Mouse (Mus musculus): ENCODE results near the gene Mtln. TPM values are rescaled to one million over a fixed set of nuclear protein-coding genes. Genes with fewer than 3 reads are reported as not detected.

The Mtln gene
- polyA plus RNA-seq, 1 experiment = 55.4 TPM

DNA sequence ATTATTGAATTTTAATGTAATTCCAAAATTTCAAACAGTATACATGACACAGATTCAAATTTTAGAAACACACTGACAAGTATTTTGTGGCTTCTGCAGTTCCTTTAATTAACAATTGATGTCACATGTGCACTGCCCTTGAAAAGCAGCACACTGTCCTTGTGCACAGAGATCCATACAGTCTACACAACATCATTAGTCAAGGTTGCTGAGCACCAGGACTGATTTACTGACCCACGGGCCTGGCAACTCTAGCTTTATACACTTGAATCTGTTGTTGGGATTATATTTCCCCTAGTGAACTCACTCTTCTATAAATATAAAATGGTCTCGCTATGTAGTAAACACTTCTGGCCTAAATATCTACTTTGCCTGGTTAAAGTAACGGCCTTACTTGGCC is 17.3 kb downstream of the Mtln start:
- Histone ChIP-seq H3K27me3 (ENCODE audit: control insufficient read depth, insufficient read depth, low read length) (no peaks in the 10 kb centered on the region), H3K36me3 (ENCODE audit: control insufficient read depth, insufficient read depth, low read length) (no peaks in the 10 kb centered on the region), H3K4me1 (replicated peaks; ENCODE audit: control insufficient read depth, insufficient read depth, low read length) (no peaks in the 10 kb centered on the region), H3K27ac (ENCODE audit: control insufficient read depth, insufficient read depth, low read length) (no peak overlapping the region), H3K4me3 (ENCODE audit: control insufficient read depth, insufficient read depth, low read length) (no peak overlapping the region)
- no peak for TF ChIP-seq POLR2A (IDR thresholded peaks at IDR 0.05; ENCODE audit: control insufficient read depth, extremely low read depth, insufficient read depth, low read length, poor library complexity)
- no peak for TF ChIP-seq CTCF (IDR thresholded peaks at IDR 0.05; ENCODE audit: borderline replicate concordance, control insufficient read depth, extremely low read depth, insufficient read depth, low read length, poor library complexity)
- no peak for DNase-seq
- 96% methylated on average over 3 of the region's 3 CpGs for WGBS

DNA sequence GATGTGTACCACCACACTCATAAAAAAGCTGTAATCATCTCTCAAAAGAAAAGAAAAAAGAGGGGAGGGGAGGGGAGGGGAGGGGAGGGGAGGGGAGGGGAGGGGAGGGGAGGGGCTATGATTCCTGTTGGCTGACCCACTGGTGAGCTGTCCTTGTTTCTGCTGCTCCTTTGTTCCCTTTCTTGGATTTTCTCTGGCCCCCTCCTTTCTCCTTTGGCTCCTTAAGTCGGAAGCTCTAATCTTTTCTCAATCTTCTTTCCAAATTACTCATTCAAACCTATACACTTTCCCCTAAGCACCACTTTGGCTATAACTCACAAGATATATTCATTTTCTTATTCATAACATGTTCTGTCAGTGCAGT is 17.7 kb downstream of the Mtln start:
- 87% methylated on average over 1 of the region's 1 CpGs for WGBS
- no peak for TF ChIP-seq CTCF (IDR thresholded peaks at IDR 0.05; ENCODE audit: borderline replicate concordance, control insufficient read depth, extremely low read depth, insufficient read depth, low read length, poor library complexity)
- no peak for TF ChIP-seq POLR2A (IDR thresholded peaks at IDR 0.05; ENCODE audit: control insufficient read depth, extremely low read depth, insufficient read depth, low read length, poor library complexity)
- H3K27me3 ChIP-seq (ENCODE audit: control insufficient read depth, insufficient read depth, low read length) = no peaks in the 10 kb centered on the region

DNA sequence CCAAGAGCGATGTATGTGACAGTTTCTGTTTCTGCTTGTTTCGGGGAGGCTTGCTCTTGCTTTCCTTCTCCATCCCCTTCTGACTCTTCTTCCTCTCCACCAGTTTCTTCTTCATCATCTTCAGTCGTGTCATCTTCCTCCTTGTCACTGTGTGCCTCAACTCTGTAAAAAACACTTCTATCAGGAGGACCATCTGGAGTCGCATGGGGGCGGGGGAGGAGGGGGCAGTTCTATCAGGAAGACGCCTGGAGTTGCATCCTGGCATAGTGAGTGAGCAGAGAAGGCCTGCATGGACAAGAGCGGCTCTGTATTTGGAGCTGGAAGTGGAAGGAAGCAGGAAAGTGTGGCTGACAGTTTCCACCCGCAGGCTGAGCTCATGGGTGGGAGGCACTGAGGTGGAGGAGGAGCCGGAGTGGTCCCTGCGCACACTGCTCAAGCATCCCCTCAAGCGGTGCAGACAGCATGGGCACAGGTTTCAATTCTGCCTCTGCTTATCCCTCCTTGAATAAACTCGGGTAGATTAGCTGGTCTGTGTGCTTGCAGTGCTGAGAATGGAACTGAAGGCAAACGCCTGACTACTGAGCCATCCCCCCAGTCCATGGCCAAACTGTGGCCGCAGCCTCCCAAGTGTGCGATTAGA is 18.2 kb downstream of the Mtln start:
- TF ChIP-seq CTCF (IDR thresholded peaks at IDR 0.05; ENCODE audit: borderline replicate concordance, control insufficient read depth, extremely low read depth, insufficient read depth, low read length, poor library complexity) = no peak
- no peak for TF ChIP-seq POLR2A (IDR thresholded peaks at IDR 0.05; ENCODE audit: control insufficient read depth, extremely low read depth, insufficient read depth, low read length, poor library complexity)
- no peaks in the 10 kb centered on the region for H3K36me3 ChIP-seq (ENCODE audit: control insufficient read depth, insufficient read depth, low read length)
- no peaks in the 10 kb centered on the region for H3K27me3 ChIP-seq (ENCODE audit: control insufficient read depth, insufficient read depth, low read length)
- no peak overlapping the region for H3K4me3 ChIP-seq (ENCODE audit: control insufficient read depth, insufficient read depth, low read length)
- no peak for DNase-seq
- no peak overlapping the region for H3K27ac ChIP-seq (ENCODE audit: control insufficient read depth, insufficient read depth, low read length)
- H3K4me1 ChIP-seq (replicated peaks; ENCODE audit: control insufficient read depth, insufficient read depth, low read length) = no peaks in the 10 kb centered on the region
- 91% methylated on average over 15 of the region's 15 CpGs for WGBS

More for the DNA sequence above, 17.7 kb downstream of the Mtln start:
- Histone ChIP-seq H3K36me3 (ENCODE audit: control insufficient read depth, insufficient read depth, low read length) (no peaks in the 10 kb centered on the region), H3K4me3 (ENCODE audit: control insufficient read depth, insufficient read depth, low read length) (no peak overlapping the region), H3K27ac (ENCODE audit: control insufficient read depth, insufficient read depth, low read length) (no peak overlapping the region), H3K4me1 (replicated peaks; ENCODE audit: control insufficient read depth, insufficient read depth, low read length) (no peaks in the 10 kb centered on the region)
- no peak for DNase-seq

DNA sequence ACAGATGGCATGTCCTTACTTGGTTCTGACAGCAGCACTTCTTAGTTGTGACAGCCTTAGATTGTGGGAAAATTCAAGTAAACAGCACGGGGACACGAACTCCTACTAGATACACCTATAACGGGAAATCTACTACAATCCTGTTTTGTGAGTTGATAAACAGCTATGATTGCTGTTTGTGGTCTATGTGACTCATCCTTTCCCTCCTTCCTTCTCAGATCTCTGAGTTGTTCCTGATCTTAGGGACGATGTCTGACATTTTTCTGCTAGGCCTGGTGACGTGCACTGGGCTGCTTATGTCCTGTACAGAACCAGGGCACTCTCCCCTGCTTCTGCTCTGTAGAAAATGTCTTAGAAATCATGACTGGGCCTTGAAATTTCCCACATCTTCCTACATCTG is 30.7 kb downstream of the Mtln start:
- Histone ChIP-seq H3K27me3 (ENCODE audit: control insufficient read depth, insufficient read depth, low read length) (no peaks in the 10 kb centered on the region), H3K4me3 (ENCODE audit: control insufficient read depth, insufficient read depth, low read length) (no peak overlapping the region), H3K4me1 (replicated peaks; ENCODE audit: control insufficient read depth, insufficient read depth, low read length) (no peaks in the 10 kb centered on the region), H3K36me3 (ENCODE audit: control insufficient read depth, insufficient read depth, low read length) (no peaks in the 10 kb centered on the region), H3K27ac (ENCODE audit: control insufficient read depth, insufficient read depth, low read length) (no peak overlapping the region)
- WGBS = 98% methylated on average over 5 of the region's 5 CpGs
- DNase-seq = no peak
- no peak for TF ChIP-seq CTCF (IDR thresholded peaks at IDR 0.05; ENCODE audit: borderline replicate concordance, control insufficient read depth, extremely low read depth, insufficient read depth, low read length, poor library complexity)
- TF ChIP-seq POLR2A (IDR thresholded peaks at IDR 0.05; ENCODE audit: control insufficient read depth, extremely low read depth, insufficient read depth, low read length, poor library complexity) = no peak

DNA sequence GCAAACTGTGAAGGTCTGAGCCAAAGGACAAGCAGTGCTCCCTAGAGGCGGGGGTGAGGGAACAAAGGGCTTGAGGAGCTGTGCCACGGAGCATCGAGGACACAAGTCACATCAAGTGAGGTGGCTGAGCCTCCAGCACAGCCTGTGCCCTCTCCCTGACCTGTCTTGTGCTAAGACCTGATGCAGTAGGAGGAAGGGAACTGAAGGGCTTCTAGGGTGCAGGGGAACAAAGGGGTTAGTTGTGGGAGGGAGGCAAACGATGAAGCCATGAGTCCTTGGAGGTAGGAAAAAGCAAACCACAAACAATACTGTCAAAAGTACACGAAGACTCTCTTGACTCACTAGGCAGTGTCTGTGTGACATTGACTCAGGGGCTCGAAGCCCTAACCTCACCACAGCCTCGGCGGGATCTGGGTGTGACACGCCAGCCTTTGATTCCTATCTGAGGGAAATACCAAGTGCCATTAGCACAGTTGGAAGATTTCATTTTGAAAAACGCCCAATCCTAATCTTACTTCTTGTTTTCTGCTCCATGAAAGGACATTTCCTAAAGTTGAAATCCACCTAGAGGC is 31.8 kb downstream of the Mtln start:
- no peak overlapping the region for H3K4me3 ChIP-seq (ENCODE audit: control insufficient read depth, insufficient read depth, low read length)
- DNase-seq = no peak
- no peaks in the 10 kb centered on the region for H3K36me3 ChIP-seq (ENCODE audit: control insufficient read depth, insufficient read depth, low read length)
- no peaks in the 10 kb centered on the region for H3K4me1 ChIP-seq (replicated peaks; ENCODE audit: control insufficient read depth, insufficient read depth, low read length)
- H3K27me3 ChIP-seq (ENCODE audit: control insufficient read depth, insufficient read depth, low read length) = no peaks in the 10 kb centered on the region
- 62% methylated on average over 10 of the region's 10 CpGs for WGBS
- TF ChIP-seq POLR2A (IDR thresholded peaks at IDR 0.05; ENCODE audit: control insufficient read depth, extremely low read depth, insufficient read depth, low read length, poor library complexity) = no peak
- TF ChIP-seq CTCF (IDR thresholded peaks at IDR 0.05; ENCODE audit: borderline replicate concordance, control insufficient read depth, extremely low read depth, insufficient read depth, low read length, poor library complexity) = no peak
- H3K27ac ChIP-seq (ENCODE audit: control insufficient read depth, insufficient read depth, low read length) = no peak overlapping the region

DNA sequence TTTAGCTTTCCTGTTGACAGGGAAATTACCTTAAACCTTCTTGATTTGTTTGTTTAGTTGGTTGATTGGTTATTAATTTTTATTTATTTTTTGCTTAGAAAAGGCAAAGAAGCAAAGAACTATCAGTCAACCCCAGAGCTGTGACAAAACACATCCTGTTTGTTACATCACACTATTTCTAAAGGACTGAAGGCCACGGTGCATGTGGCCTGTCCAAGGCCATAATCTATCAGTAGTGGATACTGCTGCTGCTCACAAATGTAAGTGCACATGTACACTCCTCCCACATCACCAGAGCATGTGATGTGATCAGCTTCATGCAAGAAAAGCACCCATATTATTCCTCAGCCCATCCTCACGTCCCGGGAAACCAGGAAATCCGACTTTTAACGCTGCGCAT is 32.3 kb downstream of the Mtln start:
- no peaks in the 10 kb centered on the region for H3K27me3 ChIP-seq (ENCODE audit: control insufficient read depth, insufficient read depth, low read length)
- no peaks in the 10 kb centered on the region for H3K36me3 ChIP-seq (ENCODE audit: control insufficient read depth, insufficient read depth, low read length)
- H3K4me1 ChIP-seq (replicated peaks; ENCODE audit: control insufficient read depth, insufficient read depth, low read length) = no peaks in the 10 kb centered on the region
- WGBS = 98% methylated on average over 6 of the region's 6 CpGs
- DNase-seq = no peak
- TF ChIP-seq CTCF (IDR thresholded peaks at IDR 0.05; ENCODE audit: borderline replicate concordance, control insufficient read depth, extremely low read depth, insufficient read depth, low read length, poor library complexity) (no peak), POLR2A (IDR thresholded peaks at IDR 0.05; ENCODE audit: control insufficient read depth, extremely low read depth, insufficient read depth, low read length, poor library complexity) (no peak)
- H3K27ac ChIP-seq (ENCODE audit: control insufficient read depth, insufficient read depth, low read length) = no peak overlapping the region
- no peak overlapping the region for H3K4me3 ChIP-seq (ENCODE audit: control insufficient read depth, insufficient read depth, low read length)
